Mouse (Mus musculus) neural tube, embryonic 13.5 days (tissue): ENCODE data around the gene Gm26566. TPM values are rescaled to one million over a fixed set of nuclear protein-coding genes. Genes with fewer than 3 reads are reported as not detected.
"Not testable (repeated sequence)": the region's sequence is repeated elsewhere in the genome, so short reads cannot be mapped to it uniquely, and the experiment has no call there.

Experiments used
- ATAC-seq: fragments of 200-750 bp; cut with Nextera tagmentation; 2 replicates; pipeline ENCODE4 v1.8.0; 2017; ENCODE audit warnings: low read depth, mild to moderate bottlenecking, moderate TSS enrichment, moderate library complexity
- H3K27ac ChIP-seq: fragments of 300-500 bp; sonication (generic); replicated peaks from 2 replicates; pipeline ENCODE4 v1.5.1; 2015; ENCODE audit warnings: moderate library complexity, mild to moderate bottlenecking, inconsistent platforms
- H3K27me3 ChIP-seq: fragments of 300-500 bp; sonication (generic); 2 replicates; pipeline ENCODE4 v1.6.1; 2015; ENCODE audit warnings: mild to moderate bottlenecking, inconsistent platforms
- H3K36me3 ChIP-seq: fragments of 300-500 bp; sonication (generic); 2 replicates; pipeline ENCODE4 v1.6.1; 2015; ENCODE audit warnings: mild to moderate bottlenecking, inconsistent platforms
- H3K4me1 ChIP-seq: fragments of 300-500 bp; sonication (generic); replicated peaks from 2 replicates; pipeline ENCODE4 v1.6.1; 2015; ENCODE audit warnings: inconsistent platforms
- H3K4me2 ChIP-seq: fragments of 300-500 bp; sonication (generic); 2 replicates; pipeline ENCODE4 v1.6.1; 2015; ENCODE audit warnings: inconsistent platforms, mild to moderate bottlenecking, moderate library complexity
- H3K4me3 ChIP-seq: fragments of 300-500 bp; sonication (generic); 2 replicates; pipeline ENCODE4 v1.5.1; 2015; ENCODE audit warnings: mild to moderate bottlenecking, inconsistent platforms
- H3K9ac ChIP-seq: fragments of 300-500 bp; sonication (generic); 2 replicates; pipeline ENCODE4 v1.6.1; 2015; ENCODE audit warnings: moderate library complexity, mild to moderate bottlenecking, inconsistent platforms
- H3K9me3 ChIP-seq: fragments of 300-500 bp; sonication (generic); 2 replicates; pipeline ENCODE4 v1.6.1; 2016; ENCODE audit warnings: inconsistent platforms
- WGBS: fragments of 180-500 bp; shearing (Covaris S2); methylation state at CpG from one replicate; pipeline ENCODE4 v1.1.7; 2015; 5-methylcytosine and 5-hydroxymethylcytosine counted together
- polyA plus RNA-seq: library from polyadenylated mRNA; unstranded; fragments of >200 nt; fragmentation: Nextera tagmentation; extraction: Ambion mirVana; gene quantifications from 2 replicates; pipeline ENCODE4 v1.2.1, GENCODE M21; 2015

Gene Gm26566
- polyA plus RNA-seq, 1 experiment from 2014 or later = 1.5 TPM

GRCm38 (mm10) chr4:88763384-88764018 is 41.9 kb downstream of the Gm26566 start:
- not testable (repeated sequence) for H3K9me3 ChIP-seq, H3K9ac ChIP-seq, H3K27me3 ChIP-seq, ATAC-seq, H3K4me1 ChIP-seq, H3K27ac ChIP-seq, H3K36me3 ChIP-seq
- Histone ChIP-seq H3K4me2 (peak overlapping the region; percentile 55), H3K4me3 (peak overlapping the region; percentile 35)
- WGBS = 4% methylated on average over 26 of the region's 42 CpGs

Other genes with a start within 250 kb of the Gm26566 start
- gene Ifnb1, start 199.0 kb upstream of the Gm26566 start, polyA plus RNA-seq = not detected in 2 replicates
- not detected in 2 replicates for gene Ifna15, start 163.6 kb upstream of the Gm26566 start, polyA plus RNA-seq
- gene Ifna14, start 150.0 kb upstream of the Gm26566 start, polyA plus RNA-seq = not detected in 2 replicates
- gene Ifna9, start 129.4 kb upstream of the Gm26566 start, polyA plus RNA-seq = not detected in 2 replicates
- gene Ifna12, start 118.4 kb upstream of the Gm26566 start, polyA plus RNA-seq = not detected in 2 replicates
- not detected in 2 replicates for gene C87499, start 87.4 kb upstream of the Gm26566 start, polyA plus RNA-seq
- not detected in 2 replicates for gene Ifna13, start 77.3 kb upstream of the Gm26566 start, polyA plus RNA-seq
- gene Ifna16, start 44.9 kb upstream of the Gm26566 start, polyA plus RNA-seq = not detected in 2 replicates
- not detected in 2 replicates for gene Ifna2, start 37.9 kb upstream of the Gm26566 start, polyA plus RNA-seq
- not detected in 2 replicates for gene Ifnab, start 30.4 kb upstream of the Gm26566 start, polyA plus RNA-seq
- gene Klhl9, start 660 bp downstream of the Gm26566 start, polyA plus RNA-seq = 126 and 128 TPM in 2 replicates
- gene Gm13271, start 33.1 kb downstream of the Gm26566 start, polyA plus RNA-seq = not detected in 2 replicates
- not detected in 2 replicates for gene Gm13283, start 38.3 kb downstream of the Gm26566 start, polyA plus RNA-seq
- gene Gm13290, start 52.0 kb downstream of the Gm26566 start, polyA plus RNA-seq = not detected in 2 replicates
- gene Gm13289, start 55.1 kb downstream of the Gm26566 start, polyA plus RNA-seq = not detected in 2 replicates
- gene Gm13272, start 58.0 kb downstream of the Gm26566 start, polyA plus RNA-seq = not detected in 2 replicates
- gene Ifnz, start 60.3 kb downstream of the Gm26566 start, polyA plus RNA-seq = not detected in 2 replicates
- not detected in 2 replicates for gene Gm13276, start 63.9 kb downstream of the Gm26566 start, polyA plus RNA-seq
- gene Gm13277, start 66.8 kb downstream of the Gm26566 start, polyA plus RNA-seq = not detected in 2 replicates
- gene Gm13278, start 69.7 kb downstream of the Gm26566 start, polyA plus RNA-seq = not detected in 2 replicates
- not detected in 2 replicates for gene Gm13275, start 72.7 kb downstream of the Gm26566 start, polyA plus RNA-seq
- not detected in 2 replicates for gene Gm13279, start 75.6 kb downstream of the Gm26566 start, polyA plus RNA-seq
- gene Gm13285, start 77.9 kb downstream of the Gm26566 start, polyA plus RNA-seq = 0.32 TPM in 1 of 2 replicates, not detected in the other
- gene Gm13287, start 81.4 kb downstream of the Gm26566 start, polyA plus RNA-seq = not detected in 2 replicates
- gene Gm13288, start 83.7 kb downstream of the Gm26566 start, polyA plus RNA-seq = not detected in 2 replicates
- not detected in 2 replicates for gene Ifna7, start 94.4 kb downstream of the Gm26566 start, polyA plus RNA-seq
- not detected in 2 replicates for gene Ifna11, start 98.2 kb downstream of the Gm26566 start, polyA plus RNA-seq
- not detected in 2 replicates for gene Ifna6, start 105.6 kb downstream of the Gm26566 start, polyA plus RNA-seq
- not detected in 2 replicates for gene Ifna5, start 113.7 kb downstream of the Gm26566 start, polyA plus RNA-seq
- not detected in 2 replicates for gene Ifna4, start 120.1 kb downstream of the Gm26566 start, polyA plus RNA-seq
- gene Ifna1, start 128.3 kb downstream of the Gm26566 start, polyA plus RNA-seq = not detected in 2 replicates
- not detected in 2 replicates for gene Ifne, start 158.4 kb downstream of the Gm26566 start, polyA plus RNA-seq